ENCODE assay signal across 9 mouse cellular contexts in the genomic region with DNA sequence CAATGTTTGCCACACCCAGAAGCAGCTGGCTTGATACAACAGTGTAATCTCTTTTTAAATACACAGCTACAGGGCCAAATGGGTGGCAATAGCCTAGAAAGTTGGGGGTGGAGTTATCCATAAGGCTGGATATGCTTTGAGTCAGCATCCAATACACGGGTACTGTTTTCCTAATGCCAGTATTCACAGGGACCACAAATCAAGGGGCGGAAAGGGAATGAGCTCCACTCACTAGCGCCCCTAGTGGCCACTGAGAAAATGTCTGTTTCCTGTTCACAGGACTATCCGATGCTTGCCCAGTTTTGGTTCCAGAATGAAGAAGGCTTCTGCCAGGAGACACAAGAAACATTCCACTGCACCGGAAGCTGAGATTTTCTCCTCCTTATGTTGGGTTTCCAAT. TPM values are rescaled to one million over a fixed set of nuclear protein-coding genes. Genes with fewer than 3 reads are reported as not detected.
DNase-seq lines count a peak whose midpoint lies in the region; ATAC-seq and TF ChIP-seq lines count a peak whose summit lies in the region.
"Had no signal": no experiment of that assay in that cellular context is flagged by ENCODE, and none has a peak within 500 bp of the region (broad histone marks: within the 10 kb centered on the region; RNA-seq: fewer than 3 reads in every experiment).

No protein-coding gene starts in this region.

- no peak overlapping the region for H3K4me2 ChIP-seq in heart, embryonic 12.5 days
- H3K4me2 ChIP-seq in kidney, embryonic 14.5 days (replicated peaks; ENCODE audit: low read depth, low read length), result no peak overlapping the region
- H3K4me2 ChIP-seq in midbrain, embryonic 11.5 days, result no peak overlapping the region
- H3K4me2 ChIP-seq: limb, embryonic 12.5 days had no signal

- H3K36me3 ChIP-seq in heart, adult 2 months (ENCODE audit: control insufficient read depth, insufficient read depth, low read length), result no peaks in the 10 kb centered on the region
- H3K36me3 ChIP-seq in heart, embryonic 12.5 days, result no peaks in the 10 kb centered on the region
- no peaks in the 10 kb centered on the region for H3K36me3 ChIP-seq in kidney, embryonic 14.5 days (ENCODE audit: control insufficient read depth, insufficient read depth, low read length)
- no peaks in the 10 kb centered on the region for H3K36me3 ChIP-seq in midbrain, embryonic 11.5 days (ENCODE audit: control insufficient read depth, insufficient read depth, low read length)
- H3K36me3 ChIP-seq: limb, embryonic 12.5 days had no signal

- ATAC-seq in heart, embryonic 12.5 days (ENCODE audit: insufficient number of reproducible peaks, low FRiP score), result no peak
- ATAC-seq in erythroblast, adult 5-6 weeks (replicated peaks; ENCODE audit: low FRiP score, poor library complexity, severe bottlenecking), result peak; percentile 79; the same call in 1 of the 2 replicates
- 0 out of 2 replicates have a peak, but pooled peaks have one; percentile 18 for ATAC-seq in kidney, embryonic 14.5 days (ENCODE audit: low FRiP score, low TSS enrichment)
- no peak for ATAC-seq in midbrain, embryonic 11.5 days (ENCODE audit: low FRiP score)

- peak; percentile 60 to 68 for DNase-seq in heart, adult 2 months
- peak; percentile 54 for DNase-seq in A20 (ENCODE audit: low read depth, low spot score)
- peak; percentile 68 for DNase-seq in adrenal gland, postnatal 25 days
- DNase-seq in midbrain, embryonic 11.5 days (ENCODE audit: low spot score, missing footprints), result peak; percentile 90
- DNase-seq in thymus, postnatal 4 days, result peak; percentile 81

- TF ChIP-seq EP300 in heart, adult 2 months (IDR thresholded peaks at IDR 0.05; ENCODE audit: insufficient read depth, low read depth, low read length), result no peak

- TF ChIP-seq POLR2A in heart, adult 2 months (IDR thresholded peaks at IDR 0.05; ENCODE audit: insufficient read depth, low read depth, low read length), result no peak

- intact Hi-C loops in heart, adult 2 months (cut with DNase I), result no loop called here

- 23% methylated on average over 5 of the region's 5 CpGs for WGBS in heart, adult 2 months
- 33% methylated on average over 5 of the region's 5 CpGs for WGBS in heart, embryonic 12.5 days
- 39% methylated on average over 5 of the region's 5 CpGs for WGBS in kidney, embryonic 14.5 days
- WGBS in midbrain, embryonic 11.5 days, result 29% methylated on average over 5 of the region's 5 CpGs

- H3K79me2 ChIP-seq in heart, adult 2 months (replicated peaks; ENCODE audit: control insufficient read depth, insufficient read depth, low read length), result no peaks in the 10 kb centered on the region

- H3K9ac ChIP-seq in heart, adult 2 months (ENCODE audit: low read depth, low read length), result no peak overlapping the region
- H3K9ac ChIP-seq in heart, embryonic 12.5 days, result no peak overlapping the region
- H3K9ac ChIP-seq in kidney, embryonic 14.5 days (ENCODE audit: low read depth, low read length), result no peak overlapping the region
- no peak overlapping the region for H3K9ac ChIP-seq in midbrain, embryonic 11.5 days (ENCODE audit: low read length)
- H3K9ac ChIP-seq: limb, embryonic 12.5 days had no signal

- H3K4me3 ChIP-seq in heart, adult 2 months, result no peak overlapping the region
- no peak overlapping the region for H3K4me3 ChIP-seq in heart, embryonic 12.5 days
- H3K4me3 ChIP-seq in kidney, embryonic 14.5 days (ENCODE audit: low read length), result no peak overlapping the region
- H3K4me3 ChIP-seq in midbrain, embryonic 11.5 days (ENCODE audit: low read depth, low read length), result no peak overlapping the region
- H3K4me3 ChIP-seq: limb, embryonic 12.5 days had no signal

- no peak overlapping the region for H3K27ac ChIP-seq in heart, adult 2 months
- H3K27ac ChIP-seq in heart, embryonic 12.5 days (ENCODE audit: poor library complexity, severe bottlenecking), result no peak overlapping the region
- no peak overlapping the region for H3K27ac ChIP-seq in kidney, embryonic 14.5 days (ENCODE audit: low read depth, low read length)
- H3K27ac ChIP-seq in midbrain, embryonic 11.5 days (ENCODE audit: low read depth, low read length), result no peak overlapping the region
- H3K27ac ChIP-seq: limb, embryonic 12.5 days had no signal

- peak; percentile 95 for TF ChIP-seq CTCF in heart, adult 2 months (IDR thresholded peaks at IDR 0.05)

- no peaks in the 10 kb centered on the region for H3K27me3 ChIP-seq in heart, adult 2 months (ENCODE audit: control insufficient read depth, insufficient read depth, low read length)
- no peaks in the 10 kb centered on the region for H3K27me3 ChIP-seq in heart, embryonic 12.5 days (replicated peaks)
- no peaks in the 10 kb centered on the region for H3K27me3 ChIP-seq in kidney, embryonic 14.5 days (ENCODE audit: control insufficient read depth, insufficient read depth, low read length)
- no peaks in the 10 kb centered on the region for H3K27me3 ChIP-seq in midbrain, embryonic 11.5 days (ENCODE audit: control insufficient read depth, insufficient read depth, low read length)
- H3K27me3 ChIP-seq: limb, embryonic 12.5 days had no signal

- H3K4me1 ChIP-seq in heart, adult 2 months (ENCODE audit: control insufficient read depth, insufficient read depth, low read length), result peaks cover 4% of the 10 kb centered on the region
- peaks cover 24% of the 10 kb centered on the region for H3K4me1 ChIP-seq in heart, embryonic 12.5 days (replicated peaks)
- H3K4me1 ChIP-seq in kidney, embryonic 14.5 days (ENCODE audit: control insufficient read depth, insufficient read depth, low read length), result no peaks in the 10 kb centered on the region
- H3K4me1 ChIP-seq in midbrain, embryonic 11.5 days (ENCODE audit: control insufficient read depth, insufficient read depth, low read length), result no peaks in the 10 kb centered on the region

- no peaks in the 10 kb centered on the region for H3K9me3 ChIP-seq in heart, embryonic 12.5 days (replicated peaks)
- H3K9me3 ChIP-seq in kidney, embryonic 14.5 days (ENCODE audit: control insufficient read depth, low read length), result no peaks in the 10 kb centered on the region
- H3K9me3 ChIP-seq in midbrain, embryonic 11.5 days (ENCODE audit: control insufficient read depth, low read length), result no peaks in the 10 kb centered on the region
- H3K9me3 ChIP-seq: limb, embryonic 12.5 days had no signal

RNA-seq across cellular contexts. Expression of a gene that starts 7.3 kb away (rescaled TPM):
- total RNA-seq in heart, adult 2 months (2021), result 10 to 100 TPM; 16.0 to 16.6 TPM
- 19.7 and 20.3 TPM in 2 replicates for polyA plus RNA-seq in heart, adult 2 months (2012; rRNA removed)
- 4.0 and 4.1 TPM in 2 replicates for polyA plus RNA-seq in heart, embryonic 12.5 days (2016; fragmentation: Nextera tagmentation; extraction: Ambion mirVana)
- total RNA-seq in adrenal gland, postnatal 25 days (2021), result 39.5 and 40.8 TPM in 2 replicates
- total RNA-seq in erythroblast, adult 5-6 weeks (2015; ENCODE audit: low replicate concordance), result 9.2 and 12.5 TPM in 2 replicates
- total RNA-seq in erythroblast, adult 5-6 weeks (2017; ENCODE audit: low replicate concordance), result 10.5 and 12.0 TPM in 2 replicates
- polyA plus RNA-seq in kidney, embryonic 14.5 days (2014; fragmentation: Nextera tagmentation; extraction: Ambion mirVana), result 7.2 and 9.6 TPM in 2 replicates
- 5.7 and 6.6 TPM in 2 replicates for polyA plus RNA-seq in midbrain, embryonic 11.5 days (2014; fragmentation: Nextera tagmentation; extraction: Ambion mirVana)

RNA-seq across cellular contexts. Expression of a gene that starts 54.6 kb away (rescaled TPM):
- 10 to 100 TPM; 62.7 to 63.6 TPM for total RNA-seq in heart, adult 2 months (2021)
- 57.0 and 72.2 TPM in 2 replicates for polyA plus RNA-seq in heart, adult 2 months (2012; rRNA removed)
- 27.8 and 30.2 TPM in 2 replicates for polyA plus RNA-seq in heart, embryonic 12.5 days (2016; fragmentation: Nextera tagmentation; extraction: Ambion mirVana)
- 139 and 144 TPM in 2 replicates for total RNA-seq in adrenal gland, postnatal 25 days (2021)
- total RNA-seq in erythroblast, adult 5-6 weeks (2015; ENCODE audit: low replicate concordance), result 29.2 and 29.7 TPM in 2 replicates
- 35.7 and 40.3 TPM in 2 replicates for total RNA-seq in erythroblast, adult 5-6 weeks (2017; ENCODE audit: low replicate concordance)
- 22.6 and 33.4 TPM in 2 replicates for polyA plus RNA-seq in kidney, embryonic 14.5 days (2014; fragmentation: Nextera tagmentation; extraction: Ambion mirVana)
- 17.1 and 18.7 TPM in 2 replicates for polyA plus RNA-seq in midbrain, embryonic 11.5 days (2014; fragmentation: Nextera tagmentation; extraction: Ambion mirVana)

Comparison
In these comparisons a context has a peak if more than half of its experiments do, and no peak if none do; other contexts are left out.
1. ATAC-seq: peak in erythroblast, adult 5-6 weeks (single experiment) and kidney, embryonic 14.5 days (single experiment); none in heart, embryonic 12.5 days (single experiment) and midbrain, embryonic 11.5 days (single experiment).
2. Peak in every context shown above with its lines, with median percentiles within 50 percentile points of each other: DNase-seq.